Mouse (Mus musculus): ENCODE data around the gene Hoxc12.

The Hoxc12 gene

DNA sequence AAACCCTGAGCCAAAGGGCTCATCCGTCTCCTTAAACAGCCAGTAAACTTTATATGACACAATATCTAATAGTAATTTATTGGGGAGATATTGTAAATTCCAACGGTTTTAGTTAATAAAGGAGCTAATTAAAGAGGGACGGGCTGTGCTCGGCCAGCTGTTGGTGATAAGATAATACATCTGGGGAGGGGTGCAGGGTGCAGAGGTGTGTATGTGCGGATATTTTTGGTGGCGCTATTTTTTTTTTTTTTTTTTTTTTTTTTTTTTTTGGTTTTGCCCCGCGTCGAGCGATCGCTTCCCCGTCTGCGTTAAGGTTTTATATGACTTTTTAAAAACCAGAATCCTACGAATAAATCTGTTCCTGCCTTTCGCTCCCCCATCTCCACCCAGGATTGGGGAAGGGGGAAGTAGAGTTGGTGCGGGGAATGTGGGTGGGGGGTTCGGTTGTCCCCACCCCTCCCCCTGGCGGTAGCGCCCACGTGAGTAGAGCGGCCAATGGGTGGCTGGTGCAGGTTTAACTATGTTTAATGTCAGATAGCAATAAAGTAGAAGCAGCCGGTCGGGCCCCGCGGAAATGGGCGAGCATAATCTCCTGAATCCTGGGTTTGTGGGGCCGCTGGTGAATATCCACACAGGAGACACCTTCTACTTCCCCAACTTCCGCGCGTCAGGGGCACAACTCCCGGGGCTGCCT, at the start of gene Hoxc12:
Gene Hoxc12, plus strand, starts transcription at position 479 of the 694 bp plus-strand sequence.
- in situ Hi-C loops (cut with MboI; ENCODE audit: low sequenced_read_pairs): no loop called here

DNA sequence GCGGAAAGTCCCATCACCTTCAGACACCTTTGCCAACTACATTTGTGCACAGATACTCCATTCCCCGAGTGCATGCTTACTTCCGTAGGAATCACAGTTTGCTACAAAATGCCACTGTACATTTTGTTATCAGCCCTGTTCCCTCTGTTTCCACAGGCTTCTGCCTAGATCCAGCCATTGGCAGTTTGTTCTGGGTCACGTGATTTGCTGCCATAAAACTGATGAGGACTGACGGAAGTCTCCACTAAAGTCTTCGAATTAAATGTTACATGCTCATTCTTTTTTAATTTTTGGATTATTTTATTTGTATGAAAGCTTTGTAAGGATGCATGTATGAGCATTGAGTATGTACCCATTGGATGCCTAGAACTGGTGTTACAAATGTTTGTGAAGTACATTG, 41.4 kb upstream of the Hoxc12 start:
- in situ Hi-C loops (cut with MboI; ENCODE audit: low sequenced_read_pairs): no loop called here

DNA sequence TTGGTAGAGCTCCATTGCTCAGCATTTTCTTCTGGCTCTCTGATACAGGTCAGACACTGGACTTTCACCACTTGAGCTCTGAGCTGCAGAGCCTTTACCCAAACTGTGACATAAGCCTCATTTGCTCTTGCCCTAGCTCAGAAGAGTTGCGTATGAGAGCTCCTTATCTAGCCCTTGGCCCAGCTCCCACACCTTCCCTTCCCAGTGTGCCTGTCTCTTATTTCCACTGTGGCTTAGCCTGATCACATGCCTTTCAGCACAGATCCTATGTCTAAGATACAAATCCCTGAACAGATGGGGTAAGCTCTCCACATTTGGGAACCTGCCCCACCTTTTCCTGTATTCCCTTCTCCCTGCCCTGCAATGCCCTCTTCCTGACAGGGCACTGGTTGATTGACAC, 31.6 kb upstream of the Hoxc12 start:
- in situ Hi-C loops (cut with MboI; ENCODE audit: low sequenced_read_pairs): no loop called here

- in situ Hi-C loops (cut with MboI; ENCODE audit: low sequenced_read_pairs): no loop called here
Observed at GRCm38 (mm10) chr15:102909536-102909935, 27.0 kb upstream of the Hoxc12 start.

- in situ Hi-C loops (cut with MboI; ENCODE audit: low sequenced_read_pairs): no loop called here
Observed at GRCm38 (mm10) chr15:102910038-102910437, 26.5 kb upstream of the Hoxc12 start.

DNA sequence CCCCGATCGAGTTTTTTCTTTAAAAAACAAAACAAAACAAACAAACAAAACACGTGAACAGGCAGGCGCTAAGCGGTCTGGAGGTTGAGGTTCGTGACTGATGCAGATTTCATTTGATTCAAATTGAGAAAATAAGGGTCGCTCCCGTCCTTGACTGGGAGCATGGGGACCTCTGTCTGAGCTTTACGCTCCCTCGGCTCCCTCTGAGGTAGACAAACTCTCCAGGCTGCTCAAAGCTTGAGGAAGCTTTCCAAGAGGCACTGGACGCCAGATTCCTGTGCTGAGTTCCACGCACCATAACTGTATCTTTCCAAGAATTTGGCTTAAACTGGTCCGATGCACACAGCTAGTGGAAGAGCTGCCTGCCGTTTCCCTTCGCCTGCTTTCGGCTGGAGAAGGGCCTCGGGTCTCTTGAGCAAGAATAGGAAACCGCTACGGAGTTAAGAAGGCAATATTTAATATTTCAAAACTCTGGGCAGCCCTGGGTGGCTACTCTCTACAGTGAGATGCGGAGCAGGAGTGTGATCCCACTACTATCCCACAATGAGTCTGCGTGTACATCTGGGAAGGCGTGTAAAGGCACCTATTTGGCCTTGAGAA, 26.0 kb upstream of the Hoxc12 start:
- in situ Hi-C loops (cut with MboI; ENCODE audit: low sequenced_read_pairs): no loop called here

GRCm38 (mm10) chr15:102913038-102913585, 23.4 kb upstream of the Hoxc12 start:
- in situ Hi-C loops (cut with MboI; ENCODE audit: low sequenced_read_pairs): no loop called here

GRCm38 (mm10) chr15:102917972-102918572, 18.5 kb upstream of the Hoxc12 start:
- in situ Hi-C loops (cut with MboI; ENCODE audit: low sequenced_read_pairs): no loop called here

DNA sequence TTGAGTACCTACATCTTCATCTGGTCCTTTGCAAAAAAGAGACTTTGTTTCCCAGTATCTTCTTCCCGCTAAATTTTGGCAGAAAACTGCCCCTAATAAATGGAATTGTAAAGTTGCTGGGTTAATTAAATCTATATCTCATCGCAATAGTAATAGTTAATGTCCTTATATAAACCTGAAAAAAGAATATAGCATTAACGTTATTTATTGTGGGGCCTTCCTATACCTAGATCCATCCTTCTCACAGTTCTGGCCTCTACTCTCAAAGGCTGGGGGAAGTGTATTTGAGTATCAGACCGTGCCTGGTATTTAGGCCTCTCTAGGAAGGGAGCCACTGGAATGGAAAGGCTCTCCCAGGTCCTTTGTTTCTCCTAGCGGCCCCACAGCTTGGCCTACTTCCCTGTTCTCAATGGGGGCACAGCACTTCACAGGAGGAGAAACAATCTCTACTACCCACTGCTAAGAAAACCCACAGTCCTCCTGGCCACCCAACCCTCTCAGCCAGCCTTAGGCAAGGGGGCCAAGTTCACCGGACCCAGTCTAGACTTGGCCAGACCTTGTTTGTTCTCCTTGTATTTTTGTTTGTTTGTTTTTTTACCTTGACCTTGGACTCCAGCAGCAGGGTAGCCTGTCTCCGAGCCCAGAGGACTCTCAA, 17.8 kb upstream of the Hoxc12 start:
- in situ Hi-C loops (cut with MboI; ENCODE audit: low sequenced_read_pairs): no loop called here

- in situ Hi-C loops (cut with MboI; ENCODE audit: low sequenced_read_pairs): no loop called here
Observed at GRCm38 (mm10) chr15:102919336-102920180, 17.0 kb upstream of the Hoxc12 start.

- in situ Hi-C loops (cut with MboI; ENCODE audit: low sequenced_read_pairs): no loop called here
Observed at GRCm38 (mm10) chr15:102920619-102921018, 15.9 kb upstream of the Hoxc12 start.

DNA sequence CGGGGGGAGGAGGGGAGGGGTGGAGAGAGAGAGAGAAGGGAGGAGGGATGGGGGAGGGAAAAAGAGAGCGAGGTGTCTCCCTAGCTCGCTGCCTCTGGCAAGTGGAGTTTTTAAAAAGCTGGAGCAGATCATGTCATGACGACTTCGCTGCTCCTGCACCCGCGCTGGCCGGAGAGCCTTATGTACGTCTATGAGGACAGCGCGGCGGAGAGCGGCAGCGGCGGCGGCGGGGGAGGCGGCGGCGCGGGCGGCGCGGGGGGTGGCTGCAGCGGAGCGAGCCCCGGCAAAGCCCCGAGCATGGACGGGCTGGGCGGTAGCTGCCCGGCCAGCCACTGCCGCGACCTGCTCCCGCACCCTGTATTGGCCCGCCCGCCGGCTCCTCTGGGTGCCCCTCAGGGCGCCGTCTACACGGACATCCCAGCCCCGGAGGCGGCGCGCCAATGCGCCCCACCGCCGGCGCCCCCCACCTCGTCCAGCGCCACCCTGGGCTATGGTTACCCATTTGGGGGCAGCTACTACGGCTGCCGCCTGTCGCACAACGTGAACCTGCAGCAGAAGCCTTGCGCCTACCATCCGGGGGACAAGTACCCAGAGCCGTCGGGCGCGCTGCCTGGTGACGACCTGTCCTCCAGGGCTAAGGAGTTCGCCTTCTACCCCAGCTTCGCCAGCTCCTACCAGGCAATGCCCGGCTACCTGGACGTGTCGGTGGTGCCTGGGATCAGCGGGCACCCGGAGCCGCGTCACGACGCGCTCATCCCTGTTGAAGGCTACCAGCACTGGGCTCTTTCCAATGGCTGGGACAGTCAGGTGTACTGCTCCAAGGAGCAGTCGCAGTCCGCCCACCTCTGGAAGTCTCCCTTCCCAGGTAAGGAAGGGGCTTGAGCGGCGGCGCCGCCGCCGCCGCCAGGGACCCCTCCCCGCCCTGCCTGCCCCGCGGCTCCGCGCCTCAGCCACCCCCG, 15.2 kb upstream of the Hoxc12 start, which contains the start of gene Hoxc13:
Gene Hoxc13, plus strand, starts transcription at position 51 of the 959 bp plus-strand sequence.
- in situ Hi-C loops (cut with MboI; ENCODE audit: low sequenced_read_pairs): no loop called here

DNA sequence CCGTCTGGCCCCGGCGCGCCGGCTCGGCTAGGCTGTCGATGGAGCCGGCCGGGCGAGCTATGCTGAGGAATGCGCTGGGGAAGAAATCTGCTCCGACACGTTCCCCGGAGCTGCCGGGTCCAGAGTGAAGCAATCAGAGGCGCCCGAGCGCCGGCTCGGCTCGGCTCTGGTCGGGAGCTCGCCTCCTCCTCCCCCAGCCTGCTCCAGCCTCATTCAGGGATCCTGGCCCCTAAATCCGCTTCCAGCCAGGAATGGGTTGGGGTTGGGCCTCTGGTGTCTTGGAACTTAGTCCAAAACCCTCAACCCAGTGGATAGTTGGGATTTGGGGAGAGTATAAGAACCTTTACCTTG, 14.6 kb upstream of the Hoxc12 start:
- in situ Hi-C loops (cut with MboI; ENCODE audit: low sequenced_read_pairs): no loop called here

DNA sequence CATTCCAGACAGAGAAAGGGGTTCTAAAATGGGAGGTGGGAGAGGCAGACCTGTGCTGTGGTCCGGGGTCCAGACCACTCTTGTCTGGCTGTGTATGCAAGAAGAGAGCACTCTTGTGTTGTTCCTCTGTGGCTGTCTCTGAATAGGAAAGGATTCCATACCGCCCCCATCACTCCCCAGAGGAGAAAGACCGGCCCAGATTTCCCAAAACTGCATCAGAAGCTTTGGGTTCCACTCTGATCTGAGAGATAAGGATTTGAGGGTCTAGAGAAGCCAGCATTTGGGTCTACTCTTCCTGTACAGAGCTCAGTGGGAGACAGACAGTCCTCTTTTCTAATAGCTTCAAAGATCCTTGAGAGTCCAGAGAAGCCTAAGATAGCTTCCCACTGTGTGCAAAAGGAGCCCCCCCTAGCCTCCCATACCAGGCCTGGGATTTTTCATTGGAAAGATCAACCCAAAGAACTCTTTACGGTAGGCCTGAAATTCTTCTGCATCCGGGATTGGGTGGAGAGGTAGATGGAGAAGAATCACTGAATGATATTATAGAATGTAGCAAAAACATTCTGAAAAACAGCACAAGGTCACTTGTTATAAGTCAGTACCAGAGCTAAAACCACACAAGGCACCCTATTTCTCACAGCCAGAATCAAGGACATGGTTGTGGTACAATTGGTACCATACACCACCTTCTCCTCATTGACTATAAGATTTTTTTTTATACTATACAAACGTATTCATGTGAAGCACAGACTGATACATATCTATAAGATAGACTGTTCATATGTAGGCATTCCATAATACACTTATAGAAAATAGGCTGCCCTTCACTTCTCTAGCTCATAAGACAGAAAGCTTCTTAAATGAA, 13.7 kb upstream of the Hoxc12 start:
- in situ Hi-C loops (cut with MboI; ENCODE audit: low sequenced_read_pairs): no loop called here

- in situ Hi-C loops (cut with MboI; ENCODE audit: low sequenced_read_pairs): no loop called here
Observed at GRCm38 (mm10) chr15:102927032-102927645, 9.4 kb upstream of the Hoxc12 start.

DNA sequence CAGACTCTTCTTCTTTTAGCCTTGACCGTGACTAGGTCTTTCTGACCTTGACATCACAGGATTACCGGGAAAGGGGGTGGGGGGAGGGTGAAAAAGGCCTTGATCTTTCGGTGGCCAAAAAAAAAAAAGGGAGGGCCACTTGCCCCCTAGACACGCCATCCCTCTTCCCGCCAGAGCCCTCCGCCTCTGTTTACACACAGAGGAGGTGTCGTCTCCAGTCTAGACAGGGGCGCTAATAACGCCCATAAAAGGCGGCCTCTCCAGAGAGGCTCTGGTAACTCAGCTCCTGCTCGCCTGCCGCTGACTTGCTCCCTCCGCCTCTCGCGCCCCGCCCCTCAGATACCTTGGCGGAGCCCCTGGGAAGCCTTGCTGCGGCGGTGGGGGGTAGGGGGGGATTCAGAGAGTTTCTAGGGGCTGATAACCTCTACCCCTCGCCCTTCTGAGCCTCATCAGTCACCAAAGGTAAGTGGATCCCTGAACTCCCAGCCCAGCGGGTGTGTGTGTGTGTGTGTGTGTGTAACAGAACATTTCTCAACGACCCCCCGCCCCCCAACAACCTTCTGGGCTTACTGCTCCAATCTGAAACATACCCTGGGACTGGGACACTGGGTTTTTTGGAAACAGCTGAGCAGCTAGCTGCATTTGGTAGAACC, 4.7 kb upstream of the Hoxc12 start:
- in situ Hi-C loops (cut with MboI; ENCODE audit: low sequenced_read_pairs): no loop called here

DNA sequence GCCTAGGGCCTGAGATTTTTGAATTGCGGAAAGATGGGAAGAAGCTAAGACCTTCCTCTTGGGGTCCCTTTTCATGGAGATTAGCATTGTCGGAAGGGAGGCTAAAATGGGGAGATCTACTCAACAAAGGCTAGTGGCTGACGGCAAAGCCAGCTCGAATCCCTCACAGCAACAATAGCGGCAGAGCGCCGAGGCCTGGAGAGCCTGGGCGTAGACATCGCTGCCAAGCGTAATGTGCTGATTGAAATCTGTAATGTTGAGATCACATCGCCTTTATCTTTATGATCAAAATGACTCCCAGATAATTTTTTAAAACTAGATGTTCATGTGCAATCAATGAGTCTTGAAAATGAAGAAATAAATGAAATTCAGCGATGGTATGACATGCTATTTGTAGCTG, 2.1 kb upstream of the Hoxc12 start:
- in situ Hi-C loops (cut with MboI; ENCODE audit: low sequenced_read_pairs): no loop called here

DNA sequence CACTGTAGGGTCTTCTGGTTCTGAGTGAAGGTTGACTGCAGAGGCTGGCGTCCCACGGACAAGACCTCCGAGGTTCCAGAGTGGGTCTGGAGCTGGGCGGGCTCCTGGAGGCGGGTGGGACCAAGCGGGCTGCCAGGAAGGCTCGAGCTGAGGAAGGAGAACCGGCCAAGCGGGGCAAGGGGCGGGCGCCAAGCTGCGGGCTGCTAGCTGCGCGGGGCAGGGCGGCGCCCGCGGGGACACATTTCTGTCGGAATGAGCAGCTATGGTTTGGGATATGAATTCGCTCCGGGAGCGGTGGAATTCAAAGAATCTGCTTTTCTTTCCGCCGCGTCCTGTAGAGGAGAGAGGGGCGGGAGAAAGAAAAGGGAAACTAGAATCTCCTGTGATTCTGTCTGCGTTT, 1.7 kb upstream of the Hoxc12 start:
- in situ Hi-C loops (cut with MboI; ENCODE audit: low sequenced_read_pairs): no loop called here

All from CH12F3 (cell line).